Mouse (Mus musculus) liver, adult 2 months (tissue): ENCODE results near the gene Serpina5.

Experiments used
- CTCF ChIP-seq: fragments of 200-500 bp; IDR thresholded peaks from 2 replicates; pipeline ENCODE4 v1.5.1; 2011; ENCODE audit warnings: low read depth, low read length, control low read depth
- POLR2A ChIP-seq: fragments of 200-500 bp; IDR thresholded peaks from 2 replicates; pipeline ENCODE4 v1.6.1; 2011; ENCODE audit warnings: low read length, control low read depth; ENCODE audit not compliant: insufficient read depth; ENCODE audit errors: extremely low read depth

DNA sequence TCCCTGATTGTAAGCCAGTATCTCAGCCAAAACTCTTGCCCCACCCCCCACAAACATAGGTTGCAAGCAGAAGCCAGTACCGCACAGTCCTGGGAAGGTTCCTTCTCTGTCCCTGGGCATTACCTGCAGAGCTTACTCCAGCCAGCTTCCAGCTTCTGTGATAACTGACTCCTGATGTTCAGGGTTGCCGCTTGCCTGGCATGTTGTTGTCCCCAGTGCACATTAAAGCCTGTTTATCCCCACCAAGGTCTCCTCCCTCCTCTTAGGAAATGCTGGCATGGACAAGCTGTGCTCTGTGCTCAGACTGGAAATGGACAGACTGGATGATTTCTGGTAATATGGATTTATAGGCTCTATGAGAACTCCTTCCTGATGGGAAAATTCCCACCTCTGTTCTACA is 52.7 kb downstream of the Serpina5 start, which contains the start of gene Serpina3c:
- TF ChIP-seq CTCF (no peak), POLR2A (no peak)
